Mouse (Mus musculus): ENCODE measurements at regions not wholly inside any gene's neighbourhood (a gene's known extent, or its start where the extent isn't known, plus 50 kb on each side); places are given as distances from the start of the nearest gene placed in this dataset.

- no peak for DNase-seq (ENCODE audit: low read depth, low spot score)
These were observed 1478.4 kb upstream of the Slc10a2 start for GRCm38 (mm10) chr8:6583337-6584096.

GRCm38 (mm10) chr8:6582732-6583131 lies 1477.6 kb upstream of the Slc10a2 start:
- DNase-seq (ENCODE audit: low read depth, low spot score), result no peak

GRCm38 (mm10) chr8:6577868-6578634 lies 1472.9 kb upstream of the Slc10a2 start:
- DNase-seq (ENCODE audit: low read depth, low spot score), result no peak

GRCm38 (mm10) chr8:6575241-6575640 lies 1470.1 kb upstream of the Slc10a2 start:
- DNase-seq (ENCODE audit: low read depth, low spot score), result no peak

- no peak for DNase-seq (ENCODE audit: low read depth, low spot score)
These were observed 1468.3 kb upstream of the Slc10a2 start for GRCm38 (mm10) chr8:6573492-6573891.

GRCm38 (mm10) chr8:6572066-6572665 lies 1467.0 kb upstream of the Slc10a2 start:
- DNase-seq (ENCODE audit: low read depth, low spot score), result peak; percentile 29

- no peak for DNase-seq (ENCODE audit: low read depth, low spot score)
These were observed 1445.8 kb upstream of the Slc10a2 start for GRCm38 (mm10) chr8:6550965-6551364.

- DNase-seq (ENCODE audit: low read depth, low spot score), result no peak
These were observed 1422.0 kb upstream of the Slc10a2 start for GRCm38 (mm10) chr8:6527171-6527570.

- no peak for DNase-seq (ENCODE audit: low read depth, low spot score)
These were observed 1410.9 kb upstream of the Slc10a2 start for GRCm38 (mm10) chr8:6515882-6516682.

GRCm38 (mm10) chr8:6492453-6492852 lies 1387.3 kb upstream of the Slc10a2 start:
- DNase-seq (ENCODE audit: low read depth, low spot score), result no peak

- no peak for DNase-seq (ENCODE audit: low read depth, low spot score)
These were observed 1376.8 kb upstream of the Slc10a2 start for GRCm38 (mm10) chr8:6481966-6482365.

GRCm38 (mm10) chr8:6471089-6471488 lies 1365.9 kb upstream of the Slc10a2 start:
- no peak for DNase-seq (ENCODE audit: low read depth, low spot score)

- DNase-seq (ENCODE audit: low read depth, low spot score), result no peak
These were observed 1351.5 kb upstream of the Slc10a2 start for GRCm38 (mm10) chr8:6456553-6457180.

GRCm38 (mm10) chr8:6448301-6448700 lies 1343.2 kb upstream of the Slc10a2 start:
- DNase-seq (ENCODE audit: low read depth, low spot score), result no peak

- DNase-seq (ENCODE audit: low read depth, low spot score), result no peak
These were observed 1333.9 kb upstream of the Slc10a2 start for GRCm38 (mm10) chr8:6439069-6439468.

All from retina, adult 2 months (tissue).